ENCODE assay signal across 27 mouse cellular contexts in the genomic region with DNA sequence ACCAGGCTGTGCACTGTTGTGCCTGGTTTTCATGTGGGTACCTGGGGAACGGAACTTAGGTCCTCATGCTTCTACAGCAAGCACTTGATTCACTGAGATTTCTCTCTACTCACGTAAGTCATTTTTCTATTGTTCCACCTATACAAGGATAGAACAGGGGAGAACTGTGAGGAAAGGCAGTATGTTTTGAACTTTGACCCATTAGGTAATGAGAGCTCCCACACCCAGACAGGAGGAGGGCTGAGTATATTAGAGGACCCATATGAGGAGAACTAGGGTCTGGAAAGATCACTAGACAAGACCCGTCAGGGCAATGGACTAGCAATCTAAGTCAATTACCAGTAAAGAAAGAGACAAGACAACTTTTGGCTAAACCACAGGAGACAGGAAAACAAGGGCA. TPM values are rescaled to one million over a fixed set of nuclear protein-coding genes. Genes with fewer than 3 reads are reported as not detected.
DNase-seq lines count a peak whose midpoint lies in the region; ATAC-seq and TF ChIP-seq lines count a peak whose summit lies in the region.
"Had no signal": no experiment of that assay in that cellular context is flagged by ENCODE, and none has a peak within 500 bp of the region (broad histone marks: within the 10 kb centered on the region; RNA-seq: fewer than 3 reads in every experiment).

No protein-coding gene starts in this region.

- WGBS in intestine, embryonic 15.5 days: 76% methylated on average over 3 of the region's 3 CpGs
- WGBS in intestine, postnatal 0 days: 52% methylated on average over 3 of the region's 3 CpGs

- H3K36me3 ChIP-seq in intestine, embryonic 15.5 days: no peaks in the 10 kb centered on the region
- no peaks in the 10 kb centered on the region for H3K36me3 ChIP-seq in intestine, postnatal 0 days (ENCODE audit: control insufficient read depth, insufficient read depth)
- H3K36me3 ChIP-seq: embryonic facial prominence, embryonic 10.5 days; embryonic facial prominence, embryonic 12.5 days; forebrain, embryonic 15.5 days; G1E had no signal

- no peak overlapping the region for H3K9ac ChIP-seq in intestine, embryonic 15.5 days
- H3K9ac ChIP-seq in intestine, postnatal 0 days (ENCODE audit: low read depth, low read length): no peak overlapping the region
- H3K9ac ChIP-seq: embryonic facial prominence, embryonic 12.5 days; forebrain, embryonic 13.5 days; forebrain, embryonic 15.5 days had no signal

- TF ChIP-seq CTCF in intestine, postnatal 0 days (IDR thresholded peaks at IDR 0.05; ENCODE audit: low read depth): no peak

- peak; percentile 84 for ATAC-seq in intestine, embryonic 15.5 days
- ATAC-seq in intestine, postnatal 0 days: peak; percentile 71
- ATAC-seq in inflammation-experienced regulatory T-cells, adult 6 months: no peak
- ATAC-seq: activated CD4-positive, CD25-positive, alpha-beta regulatory T cell, adult 4 months; CD4-positive, CD25-positive, alpha-beta regulatory T cell, adult 4 months; forebrain, embryonic 13.5 days; forebrain, embryonic 15.5 days had no signal

- H3K4me2 ChIP-seq in intestine, embryonic 15.5 days (replicated peaks): no peak overlapping the region
- H3K4me2 ChIP-seq in intestine, postnatal 0 days (replicated peaks; ENCODE audit: low read depth): no peak overlapping the region
- H3K4me2 ChIP-seq: embryonic facial prominence, embryonic 12.5 days; forebrain, embryonic 13.5 days; forebrain, embryonic 15.5 days had no signal

- no peaks in the 10 kb centered on the region for H3K4me1 ChIP-seq in intestine, embryonic 15.5 days (replicated peaks)
- H3K4me1 ChIP-seq in intestine, postnatal 0 days (replicated peaks; ENCODE audit: control insufficient read depth, insufficient read depth, low read length): 0 out of 2 replicates have a peak, but pooled peaks cover 4% of the 10 kb centered on the region
- H3K4me1 ChIP-seq: embryonic facial prominence, embryonic 10.5 days; embryonic facial prominence, embryonic 12.5 days; forebrain, embryonic 13.5 days; forebrain, embryonic 15.5 days had no signal

- no peak overlapping the region for H3K4me3 ChIP-seq in intestine, embryonic 15.5 days (replicated peaks)
- H3K4me3 ChIP-seq in intestine, postnatal 0 days (ENCODE audit: low read depth, low read length): no peak overlapping the region
- H3K4me3 ChIP-seq: embryonic facial prominence, embryonic 10.5 days; embryonic facial prominence, embryonic 12.5 days; forebrain, embryonic 13.5 days; forebrain, embryonic 15.5 days had no signal

- no peak overlapping the region for H3K27ac ChIP-seq in intestine, embryonic 15.5 days
- no peak overlapping the region for H3K27ac ChIP-seq in intestine, postnatal 0 days (ENCODE audit: low read depth, low read length)
- H3K27ac ChIP-seq: embryonic facial prominence, embryonic 10.5 days; embryonic facial prominence, embryonic 12.5 days; forebrain, embryonic 13.5 days; forebrain, embryonic 15.5 days had no signal

- peak; percentile 19 for DNase-seq in heart, adult 11 months
- DNase-seq in heart, postnatal 4 days: no peak
- DNase-seq: adrenal gland, adult 8-10 months; adrenal gland, postnatal 14 days; adrenal gland, postnatal 36 days; B cell, adult 2 months; cerebellum, adult 11-12 months; cerebellum, adult 2 months; cerebellum, adult 9-10 months; cerebellum, postnatal 10 days; cerebellum, postnatal 25 days had no signal

- H3K27me3 ChIP-seq in intestine, embryonic 15.5 days (replicated peaks): no peaks in the 10 kb centered on the region
- no peaks in the 10 kb centered on the region for H3K27me3 ChIP-seq in intestine, postnatal 0 days (replicated peaks; ENCODE audit: control insufficient read depth, insufficient read depth, low read length)
- H3K27me3 ChIP-seq: embryonic facial prominence, embryonic 12.5 days; forebrain, embryonic 13.5 days; forebrain, embryonic 15.5 days had no signal

- no peaks in the 10 kb centered on the region for H3K9me3 ChIP-seq in intestine, embryonic 15.5 days
- no peaks in the 10 kb centered on the region for H3K9me3 ChIP-seq in intestine, postnatal 0 days (ENCODE audit: control insufficient read depth)
- H3K9me3 ChIP-seq: embryonic facial prominence, embryonic 10.5 days; embryonic facial prominence, embryonic 12.5 days; forebrain, embryonic 13.5 days; forebrain, embryonic 15.5 days; G1E had no signal

RNA-seq across cellular contexts. Expression of a gene that starts 30.2 kb away (rescaled TPM):
- total RNA-seq in heart, postnatal 4 days (2021): not detected
- polyA plus RNA-seq in intestine, embryonic 15.5 days (2015; fragmentation: Nextera tagmentation; extraction: Ambion mirVana): 0.16 and 0.51 TPM in 2 replicates
- 0.71 and 1.2 TPM in 2 replicates for polyA plus RNA-seq in intestine, postnatal 0 days (2015; fragmentation: Nextera tagmentation; extraction: Ambion mirVana)
- not detected for polyA plus RNA-seq in inflammation-experienced regulatory T-cells, adult 6 months (2017; shearing (Covaris generic))
- total RNA-seq: adrenal gland, adult 18-20 months; adrenal gland, adult 8-10 months; adrenal gland, postnatal 36 days; CH12.LX; G1E had no signal
- polyA plus RNA-seq: activated CD4-positive, CD25-positive, alpha-beta regulatory T cell, adult 4 months; CD4-positive, CD25-positive, alpha-beta regulatory T cell, adult 4 months; cerebellum, adult 2 months; cortical plate, adult 2 months; embryonic facial prominence, embryonic 14.5 days; forebrain, embryonic 13.5 days; forebrain, embryonic 15.5 days; G1E; Patski had no signal

RNA-seq across cellular contexts. Expression of a gene that starts 50.5 kb away (rescaled TPM):
- total RNA-seq in heart, postnatal 4 days (2021): not detected
- 0.90 and 4.5 TPM in 2 replicates for polyA plus RNA-seq in intestine, embryonic 15.5 days (2015; fragmentation: Nextera tagmentation; extraction: Ambion mirVana)
- polyA plus RNA-seq in intestine, postnatal 0 days (2015; fragmentation: Nextera tagmentation; extraction: Ambion mirVana): 0.26 TPM in 1 of 2 replicates, not detected in the other
- not detected for polyA plus RNA-seq in inflammation-experienced regulatory T-cells, adult 6 months (2017; shearing (Covaris generic))
- total RNA-seq: adrenal gland, adult 18-20 months; adrenal gland, adult 8-10 months; adrenal gland, postnatal 14 days; adrenal gland, postnatal 36 days; CH12.LX; G1E had no signal
- polyA plus RNA-seq: activated CD4-positive, CD25-positive, alpha-beta regulatory T cell, adult 4 months; CD4-positive, CD25-positive, alpha-beta regulatory T cell, adult 4 months; cerebellum, adult 2 months; cortical plate, adult 2 months; embryonic facial prominence, embryonic 10.5 days; embryonic facial prominence, embryonic 12.5 days; embryonic facial prominence, embryonic 14.5 days; forebrain, embryonic 11.5 days; forebrain, embryonic 13.5 days; forebrain, embryonic 15.5 days; G1E; Patski had no signal

RNA-seq across cellular contexts. Expression of a gene that starts 52.4 kb away (rescaled TPM):
- 10 to 100 TPM; 24.7 to 27.0 TPM for total RNA-seq in heart, postnatal 4 days (2021)
- 21.8 and 26.3 TPM in 2 replicates for polyA plus RNA-seq in intestine, embryonic 15.5 days (2015; fragmentation: Nextera tagmentation; extraction: Ambion mirVana)
- polyA plus RNA-seq in intestine, postnatal 0 days (2015; fragmentation: Nextera tagmentation; extraction: Ambion mirVana): 14.8 and 14.9 TPM in 2 replicates
- under 1 TPM in 1 of 3 experiments, not detected in 2; 0.32 TPM for polyA plus RNA-seq in inflammation-experienced regulatory T-cells, adult 6 months (2017; shearing (Covaris generic))
- polyA plus RNA-seq: activated CD4-positive, CD25-positive, alpha-beta regulatory T cell, adult 4 months had no signal

Comparison
In these comparisons a context has a peak if more than half of its experiments do, and no peak if none do; other contexts are left out.
1. RNA of a gene that starts 52.4 kb away (polyA plus RNA-seq): 21.8 to 26.3 TPM in intestine, embryonic 15.5 days and 14.8 to 14.9 TPM in intestine, postnatal 0 days; 0.32 TPM in inflammation-experienced regulatory T-cells, adult 6 months; every median in the first group is over 10 times any median in the second.